Mouse (Mus musculus) limb, embryonic 12.5 days (tissue): ENCODE measurements at regions not wholly inside any gene's neighbourhood (a gene's known extent, or its start where the extent isn't known, plus 50 kb on each side); places are given as distances from the start of the nearest gene placed in this dataset.
"Not testable (repeated sequence)": the region's sequence is repeated elsewhere in the genome, so short reads cannot be mapped to it uniquely, and the experiment has no call there.

Experiments used
- ATAC-seq: fragments of 200-750 bp; cut with Nextera tagmentation; 2 replicates; pipeline ENCODE4 v1.8.0; 2017; ENCODE audit warnings: low read depth, moderate TSS enrichment; ENCODE audit not compliant: insufficient number of reproducible peaks, insufficient read depth, low FRiP score, low TSS enrichment
- H3K27ac ChIP-seq: fragments of 300-500 bp; sonication (generic); 2 replicates; pipeline ENCODE4 v1.5.1; 2016; ENCODE audit warnings: mild to moderate bottlenecking, moderate library complexity
- H3K27me3 ChIP-seq: fragments of 300-500 bp; sonication (generic); 2 replicates; pipeline ENCODE4 v1.6.1; 2016; ENCODE audit warnings: mild to moderate bottlenecking, moderate library complexity
- H3K36me3 ChIP-seq: fragments of 300-500 bp; sonication (generic); 2 replicates; pipeline ENCODE4 v1.6.1; 2016; ENCODE audit warnings: mild to moderate bottlenecking, moderate library complexity
- H3K4me1 ChIP-seq: fragments of 300-500 bp; sonication (generic); replicated peaks from 2 replicates; pipeline ENCODE4 v1.6.1; 2016
- H3K4me2 ChIP-seq: fragments of 300-500 bp; sonication (generic); 2 replicates; pipeline ENCODE4 v1.6.1; 2016; ENCODE audit warnings: mild to moderate bottlenecking, moderate library complexity
- H3K4me3 ChIP-seq: fragments of 300-500 bp; sonication (generic); replicated peaks from 2 replicates; pipeline ENCODE4 v1.5.1; 2016; ENCODE audit warnings: mild to moderate bottlenecking
- H3K9ac ChIP-seq: fragments of 300-500 bp; sonication (generic); replicated peaks from 2 replicates; pipeline ENCODE4 v1.6.1; 2016; ENCODE audit warnings: mild to moderate bottlenecking, moderate library complexity
- H3K9me3 ChIP-seq: fragments of 300-500 bp; sonication (generic); 2 replicates; pipeline ENCODE4 v1.6.1; 2016; ENCODE audit warnings: mild to moderate bottlenecking, moderate library complexity
- WGBS: fragments of 180-500 bp; shearing (Covaris S2); methylation state at CpG from one replicate; pipeline ENCODE4 v1.1.7; 2016; 5-methylcytosine and 5-hydroxymethylcytosine counted together

GRCm38 (mm10) chr8:57052661-57053060 lies 268.1 kb upstream of the Hand2 start:
- H3K9me3 ChIP-seq = no peaks in the 10 kb centered on the region
- H3K27me3 ChIP-seq = no peaks in the 10 kb centered on the region
- 0 out of 2 replicates have a peak, but pooled peaks have one; percentile 66 for ATAC-seq
- H3K9ac ChIP-seq = no peak overlapping the region
- peak overlapping the region; percentile 66; the same call in 1 of the 2 replicates for H3K27ac ChIP-seq
- 9% methylated on average over 4 of the region's 4 CpGs for WGBS
- H3K4me3 ChIP-seq = no peak overlapping the region
- peak overlapping the region; percentile 17; the same call in 1 of the 2 replicates for H3K4me2 ChIP-seq
- H3K36me3 ChIP-seq = no peaks in the 10 kb centered on the region
- peaks cover 7% of the 10 kb centered on the region; the same call in 1 of the 2 replicates for H3K4me1 ChIP-seq

- ATAC-seq = no peak
- no peak overlapping the region for H3K27ac ChIP-seq
- no peak overlapping the region for H3K4me2 ChIP-seq
- H3K9ac ChIP-seq = no peak overlapping the region
- no peak overlapping the region for H3K4me3 ChIP-seq
- H3K27me3 ChIP-seq = no peaks in the 10 kb centered on the region
- no peaks in the 10 kb centered on the region for H3K36me3 ChIP-seq
- no peaks in the 10 kb centered on the region for H3K9me3 ChIP-seq
- H3K4me1 ChIP-seq = no peaks in the 10 kb centered on the region
- WGBS = 89% methylated on average over 8 of the region's 8 CpGs
These were observed 243.8 kb upstream of the Hand2 start for GRCm38 (mm10) chr8:57076995-57077394.

GRCm38 (mm10) chr8:57086811-57087210 lies 234.0 kb upstream of the Hand2 start:
- WGBS = 69% methylated on average over 3 of the region's 3 CpGs
- no peaks in the 10 kb centered on the region for H3K27me3 ChIP-seq

GRCm38 (mm10) chr8:57092403-57092802 lies 228.4 kb upstream of the Hand2 start:
- Histone ChIP-seq H3K4me1 (peaks cover 14% of the 10 kb centered on the region), H3K9me3 (no peaks in the 10 kb centered on the region)

More at GRCm38 (mm10) chr8:57086811-57087210, 234.0 kb upstream of the Hand2 start:
- Histone ChIP-seq H3K9me3 (no peaks in the 10 kb centered on the region), H3K4me2 (no peak overlapping the region), H3K36me3 (no peaks in the 10 kb centered on the region), H3K27ac (no peak overlapping the region), H3K4me3 (no peak overlapping the region), H3K9ac (no peak overlapping the region), H3K4me1 (no peaks in the 10 kb centered on the region)
- ATAC-seq = no peak

GRCm38 (mm10) chr8:57095169-57095568 lies 225.6 kb upstream of the Hand2 start:
- no peak overlapping the region for H3K4me2 ChIP-seq
- H3K9ac ChIP-seq = no peak overlapping the region
- no peaks in the 10 kb centered on the region for H3K27me3 ChIP-seq
- 0 out of 2 replicates have a peak, but pooled peaks have one; percentile 37 for ATAC-seq
- H3K4me1 ChIP-seq = peaks cover 14% of the 10 kb centered on the region
- H3K36me3 ChIP-seq = no peaks in the 10 kb centered on the region
- H3K4me3 ChIP-seq = no peak overlapping the region
- 10% methylated on average over 2 of the region's 2 CpGs for WGBS
- H3K9me3 ChIP-seq = no peaks in the 10 kb centered on the region
- no peak overlapping the region for H3K27ac ChIP-seq

More at GRCm38 (mm10) chr8:57092403-57092802, 228.4 kb upstream of the Hand2 start:
- H3K4me2 ChIP-seq = no peak overlapping the region
- no peak overlapping the region for H3K27ac ChIP-seq
- H3K27me3 ChIP-seq = no peaks in the 10 kb centered on the region
- no peak overlapping the region for H3K4me3 ChIP-seq
- no peak overlapping the region for H3K9ac ChIP-seq
- H3K36me3 ChIP-seq = no peaks in the 10 kb centered on the region
- 82% methylated on average over 4 of the region's 4 CpGs for WGBS
- no peak for ATAC-seq

- not testable (repeated sequence) for H3K4me3 ChIP-seq, H3K4me1 ChIP-seq, H3K9ac ChIP-seq, H3K36me3 ChIP-seq, ATAC-seq, H3K4me2 ChIP-seq, H3K27me3 ChIP-seq, H3K27ac ChIP-seq, H3K9me3 ChIP-seq
- 70% methylated on average over 4 of the region's 6 CpGs for WGBS
These were observed 209.9 kb upstream of the Hand2 start for GRCm38 (mm10) chr8:57110765-57111402.

GRCm38 (mm10) chr8:57111403-57111771 lies 209.4 kb upstream of the Hand2 start:
- no peaks in the 10 kb centered on the region for H3K27me3 ChIP-seq
- H3K27ac ChIP-seq = peak overlapping the region; percentile 53; the same call in 1 of the 2 replicates
- no peak for ATAC-seq
- peaks cover 4% of the 10 kb centered on the region for H3K4me1 ChIP-seq
- no peak overlapping the region for H3K9ac ChIP-seq
- H3K4me3 ChIP-seq = no peak overlapping the region
- no peak overlapping the region for H3K4me2 ChIP-seq
- H3K9me3 ChIP-seq = peaks cover 4% of the 10 kb centered on the region; the same call in 1 of the 2 replicates
- 36% methylated on average over 2 of the region's 2 CpGs for WGBS
- no peaks in the 10 kb centered on the region for H3K36me3 ChIP-seq

GRCm38 (mm10) chr8:57113915-57114314 lies 206.9 kb upstream of the Hand2 start:
- no peaks in the 10 kb centered on the region for H3K27me3 ChIP-seq
- H3K4me2 ChIP-seq = no peak overlapping the region
- no peak overlapping the region for H3K9ac ChIP-seq
- no peaks in the 10 kb centered on the region for H3K36me3 ChIP-seq
- 37% methylated on average over 2 of the region's 2 CpGs for WGBS
- no peak for ATAC-seq
- H3K4me1 ChIP-seq = peaks cover 4% of the 10 kb centered on the region
- H3K9me3 ChIP-seq = peaks cover 4% of the 10 kb centered on the region; the same call in 1 of the 2 replicates
- H3K4me3 ChIP-seq = no peak overlapping the region
- H3K27ac ChIP-seq = 0 out of 2 replicates have a peak overlapping the region, but pooled peaks have one; percentile 29

GRCm38 (mm10) chr8:57115303-57115702 lies 205.5 kb upstream of the Hand2 start:
- peaks cover 4% of the 10 kb centered on the region for H3K4me1 ChIP-seq
- peaks cover 4% of the 10 kb centered on the region; the same call in 1 of the 2 replicates for H3K9me3 ChIP-seq
- H3K36me3 ChIP-seq = no peaks in the 10 kb centered on the region
- WGBS = 96% methylated on average over 2 of the region's 2 CpGs
- H3K4me2 ChIP-seq = no peak overlapping the region
- no peak overlapping the region for H3K4me3 ChIP-seq
- ATAC-seq = no peak
- no peak overlapping the region for H3K9ac ChIP-seq
- H3K27me3 ChIP-seq = no peaks in the 10 kb centered on the region
- no peak overlapping the region for H3K27ac ChIP-seq

- peaks cover 11% of the 10 kb centered on the region for H3K4me1 ChIP-seq
- no peak overlapping the region for H3K27ac ChIP-seq
- peak; percentile 78; the same call in 1 of the 2 replicates for ATAC-seq
- peak overlapping the region; percentile 9 for H3K4me2 ChIP-seq
- no peaks in the 10 kb centered on the region for H3K36me3 ChIP-seq
- H3K9me3 ChIP-seq = no peaks in the 10 kb centered on the region
- H3K9ac ChIP-seq = no peak overlapping the region
- 10% methylated on average over 2 of the region's 2 CpGs for WGBS
- no peak overlapping the region for H3K4me3 ChIP-seq
- no peaks in the 10 kb centered on the region for H3K27me3 ChIP-seq
These were observed 186.7 kb upstream of the Hand2 start for GRCm38 (mm10) chr8:57134041-57134440.

GRCm38 (mm10) chr8:57134726-57135125 lies 186.1 kb upstream of the Hand2 start:
- H3K4me3 ChIP-seq = no peak overlapping the region
- no peak overlapping the region for H3K27ac ChIP-seq
- no peaks in the 10 kb centered on the region for H3K36me3 ChIP-seq
- 48% methylated on average over 5 of the region's 5 CpGs for WGBS
- H3K4me2 ChIP-seq = 0 out of 2 replicates have a peak overlapping the region, but pooled peaks have one; percentile 9
- peaks cover 11% of the 10 kb centered on the region for H3K4me1 ChIP-seq
- H3K9ac ChIP-seq = no peak overlapping the region
- no peaks in the 10 kb centered on the region for H3K27me3 ChIP-seq
- no peaks in the 10 kb centered on the region for H3K9me3 ChIP-seq
- ATAC-seq = no peak

GRCm38 (mm10) chr8:57148036-57148435 lies 172.7 kb upstream of the Hand2 start:
- no peaks in the 10 kb centered on the region for H3K4me1 ChIP-seq
- H3K4me3 ChIP-seq = no peak overlapping the region
- H3K9ac ChIP-seq = no peak overlapping the region
- no peaks in the 10 kb centered on the region for H3K27me3 ChIP-seq
- H3K9me3 ChIP-seq = no peaks in the 10 kb centered on the region
- no peak for ATAC-seq
- WGBS = 80% methylated on average over 5 of the region's 5 CpGs
- H3K27ac ChIP-seq = no peak overlapping the region
- H3K4me2 ChIP-seq = no peak overlapping the region
- H3K36me3 ChIP-seq = no peaks in the 10 kb centered on the region
